Mouse (Mus musculus) C3H10T1/2 (cell line): ENCODE measurements around the gene Tiam2. TPM values are rescaled to one million over a fixed set of nuclear protein-coding genes. Genes with fewer than 3 reads are reported as not detected.

Experiments used
- polyA plus RNA-seq, 2 experiments: library from polyadenylated mRNA; unstranded; fragments of >200 nt; fragmentation: generic; extraction: Trizol; gene quantifications; one replicate each; pipeline ENCODE4 v1.2.1; 2012; ENCODE audit warnings: missing spikeins in 2 of 2

Gene Tiam2
- 10 to 100 TPM in 1 of 2 experiments, 1 to 10 TPM in 1; 1.5 to 23.7 TPM for polyA plus RNA-seq

DNA sequence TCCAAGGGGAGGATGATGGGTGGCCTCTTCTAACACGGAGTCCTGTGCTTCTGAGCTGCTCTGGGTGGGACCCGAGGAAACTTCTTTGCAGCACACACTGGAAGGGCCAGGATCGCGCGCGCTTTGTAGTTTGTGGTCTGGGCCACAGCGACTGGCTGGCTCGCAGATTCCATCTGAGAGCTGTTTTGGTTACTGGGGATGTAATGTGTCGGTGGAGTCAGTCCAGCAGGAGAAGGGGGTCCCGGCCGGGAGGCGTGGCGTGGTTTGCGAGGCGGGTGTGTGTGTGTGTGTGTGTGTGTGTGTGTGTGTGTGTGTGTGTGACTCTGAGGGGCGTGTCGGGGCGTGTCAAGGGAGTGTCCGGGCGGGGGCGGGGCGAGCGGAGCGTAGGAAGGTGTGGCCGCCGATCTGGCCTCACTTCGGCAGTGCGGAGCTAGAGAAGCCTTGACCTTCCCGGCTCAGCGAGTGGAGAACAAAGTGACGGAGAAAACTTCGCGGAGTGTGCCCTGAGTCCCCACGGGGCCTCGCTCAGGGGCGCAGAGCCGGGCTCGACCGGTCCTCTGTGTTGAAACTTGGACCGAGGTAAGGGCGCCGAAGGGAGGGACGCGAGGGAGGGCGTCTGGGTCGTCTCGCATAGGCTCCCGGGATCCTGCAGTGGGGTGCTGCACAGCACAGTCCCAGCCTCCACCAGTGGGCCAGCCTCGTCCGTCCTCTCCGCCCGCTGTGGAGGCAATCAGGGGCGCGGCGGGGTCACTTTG is at the start of gene Tiam2:
TSS of gene Tiam2 (plus strand) at position 426 of the 755 bp plus-strand sequence.

DNA sequence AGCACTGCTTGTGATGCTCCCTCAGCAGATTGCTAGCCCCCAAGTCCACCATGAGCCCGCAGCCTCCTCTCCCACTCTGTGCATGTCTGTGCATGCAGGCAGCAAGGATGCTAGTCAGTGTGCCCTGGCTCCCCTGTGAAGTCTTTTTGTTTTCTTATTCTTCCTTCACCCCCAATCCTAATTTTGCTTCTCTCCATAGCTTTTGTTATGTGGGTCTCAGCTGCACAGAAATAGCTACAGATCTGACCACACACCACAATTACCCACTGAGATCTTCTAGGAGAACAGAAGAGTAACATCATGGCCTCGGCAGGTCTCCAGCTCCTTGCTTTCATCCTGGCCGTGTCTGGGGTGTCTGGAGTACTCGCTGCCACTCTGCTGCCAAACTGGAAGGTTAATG is 205.9 kb downstream of the Tiam2 start, which contains the start of gene Cldn20:
TSS of gene Cldn20 (plus strand) at position 301 of the 400 bp plus-strand sequence.

DNA sequence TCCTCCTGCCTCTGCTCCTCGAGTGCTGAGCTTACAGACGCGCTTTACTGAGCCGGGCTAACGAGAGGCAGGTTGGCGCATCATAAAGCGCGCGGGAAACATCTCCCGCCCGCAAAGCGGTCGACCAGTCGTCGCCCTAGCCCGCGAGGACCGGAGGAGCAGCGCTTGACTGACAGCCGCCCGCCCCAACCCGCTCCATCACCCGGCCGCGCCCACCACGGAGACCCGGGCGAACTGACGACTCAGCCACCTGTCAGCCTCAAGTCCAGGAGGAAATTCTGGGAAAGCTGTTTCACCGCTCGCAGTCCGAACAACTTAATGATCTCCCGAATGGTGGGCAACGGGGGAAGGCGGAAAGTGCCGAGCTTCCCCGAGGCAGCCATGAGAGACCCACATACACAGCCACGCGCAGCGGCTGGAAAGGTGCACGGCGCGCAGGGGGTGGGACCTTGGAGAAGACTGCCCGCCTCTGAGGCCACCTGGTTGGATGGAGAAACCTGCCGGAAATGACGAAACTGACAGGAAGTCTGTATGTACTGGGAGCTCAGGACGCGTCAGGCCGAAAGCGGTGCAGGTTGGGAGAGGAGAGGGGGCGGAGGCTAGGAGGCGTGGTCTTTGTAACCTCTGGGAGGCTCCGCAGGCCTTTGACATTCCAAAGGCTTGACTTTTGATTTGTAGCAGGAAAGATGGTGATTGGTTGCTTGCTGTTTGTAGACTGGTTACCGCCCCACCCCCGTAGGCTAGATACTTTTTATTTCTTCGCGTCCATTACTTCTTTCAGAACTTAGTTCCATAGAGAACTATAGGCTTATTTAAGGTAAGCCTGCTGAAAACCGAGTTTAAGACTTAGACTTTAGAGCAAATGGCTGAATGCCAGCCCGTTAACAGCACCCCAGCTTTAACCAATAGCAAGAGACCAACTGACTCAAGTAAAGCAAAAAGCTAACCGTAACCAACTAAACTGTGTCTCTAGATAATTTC is 231.2 kb downstream of the Tiam2 start, which contains the start of gene Tfb1m:
TSS of gene Tfb1m (minus strand) at position 451 of the 981 bp plus-strand sequence.

Other genes starting within 250 kb of the Tiam2 start
- gene Scaf8, start 211.6 kb upstream of the Tiam2 start, polyA plus RNA-seq, result 10 to 100 TPM in 1 of 2 experiments, 1 to 10 TPM in 1; 2.3 to 18.6 TPM
- under 1 TPM; 0.05 to 0.21 TPM for gene Cldn20, start 206.0 kb downstream of the Tiam2 start, polyA plus RNA-seq
- 1 to 10 TPM; 1.8 to 4.5 TPM for gene Tfb1m, start 231.2 kb downstream of the Tiam2 start, polyA plus RNA-seq